8 mouse cellular contexts compared by ENCODE assay signal in the genomic region with DNA sequence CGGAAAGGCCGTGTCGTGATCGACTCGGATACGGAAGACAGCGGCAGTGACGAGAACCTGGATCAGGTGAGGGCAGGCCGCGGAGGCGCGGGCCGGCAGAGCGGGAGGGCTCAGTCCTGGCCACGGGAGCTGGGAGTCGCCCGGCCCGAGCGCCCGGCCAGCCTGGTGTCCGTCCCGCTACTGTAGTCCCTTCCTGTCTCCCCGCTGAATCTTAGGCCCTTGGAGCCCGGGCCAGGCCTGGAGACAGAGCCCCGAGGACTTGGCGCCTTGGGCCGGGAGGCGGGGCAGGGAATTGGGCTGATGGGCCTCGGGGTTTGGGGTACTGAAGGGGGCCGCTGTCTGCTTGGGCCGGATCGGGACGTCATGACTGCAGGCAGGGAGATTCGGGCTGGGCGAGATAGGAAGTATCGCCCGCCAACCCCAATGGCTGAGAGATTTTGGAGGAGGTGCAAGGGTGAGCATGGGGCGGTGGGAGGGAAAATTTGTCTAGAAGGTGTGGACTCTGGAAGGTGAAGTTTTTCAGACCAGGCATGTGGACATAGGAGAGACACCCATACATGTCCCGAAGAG. TPM values are rescaled to one million over a fixed set of nuclear protein-coding genes. Genes with fewer than 3 reads are reported as not detected.
DNase-seq lines count a peak whose midpoint lies in the region; ATAC-seq lines count a peak whose summit lies in the region.

No protein-coding gene starts in this region.

- H3K27ac ChIP-seq in kidney, embryonic 15.5 days, result peak overlapping the region; percentile 77
- peak overlapping the region; percentile 55 for H3K27ac ChIP-seq in forebrain, embryonic 13.5 days
- peak overlapping the region; percentile 92 for H3K27ac ChIP-seq in limb, embryonic 15.5 days
- no peak overlapping the region for H3K27ac ChIP-seq in neural tube, embryonic 12.5 days

- ATAC-seq in kidney, embryonic 15.5 days (replicated peaks; ENCODE audit: low FRiP score), result peak; percentile 92
- peak; percentile 85 for ATAC-seq in forebrain, embryonic 13.5 days
- ATAC-seq in limb, embryonic 15.5 days (ENCODE audit: insufficient number of reproducible peaks, low FRiP score, low TSS enrichment, low read depth), result peak; percentile 82
- peak; percentile 88 for ATAC-seq in neural tube, embryonic 12.5 days (ENCODE audit: low FRiP score, low read depth)

- H3K27me3 ChIP-seq in kidney, embryonic 15.5 days, result peaks cover 5% of the 10 kb centered on the region
- H3K27me3 ChIP-seq in forebrain, embryonic 13.5 days, result peaks cover 10% of the 10 kb centered on the region; the same call in 1 of the 2 replicates
- no peaks in the 10 kb centered on the region for H3K27me3 ChIP-seq in limb, embryonic 15.5 days
- no peaks in the 10 kb centered on the region for H3K27me3 ChIP-seq in neural tube, embryonic 12.5 days (replicated peaks)

- no peak for DNase-seq in kidney, adult 9 months
- DNase-seq in Muller cell, postnatal 12 days (ENCODE audit: inconsistent ontology term), result peak; percentile 75
- no peak for DNase-seq in right cerebral cortex, adult 18-20 months
- DNase-seq in kidney, adult 11 months, result no peak

- peaks cover 15% of the 10 kb centered on the region for H3K4me1 ChIP-seq in kidney, embryonic 15.5 days
- peaks cover 24% of the 10 kb centered on the region for H3K4me1 ChIP-seq in forebrain, embryonic 13.5 days
- peaks cover 13% of the 10 kb centered on the region for H3K4me1 ChIP-seq in limb, embryonic 15.5 days
- H3K4me1 ChIP-seq in neural tube, embryonic 12.5 days, result peaks cover 12% of the 10 kb centered on the region

- H3K9me3 ChIP-seq in kidney, embryonic 15.5 days (replicated peaks), result no peaks in the 10 kb centered on the region
- no peaks in the 10 kb centered on the region for H3K9me3 ChIP-seq in forebrain, embryonic 13.5 days (replicated peaks)
- H3K9me3 ChIP-seq in limb, embryonic 15.5 days, result no peaks in the 10 kb centered on the region
- no peaks in the 10 kb centered on the region for H3K9me3 ChIP-seq in neural tube, embryonic 12.5 days

- peaks cover 3% of the 10 kb centered on the region; the same call in 1 of the 2 replicates for H3K36me3 ChIP-seq in kidney, embryonic 15.5 days
- H3K36me3 ChIP-seq in forebrain, embryonic 13.5 days (ENCODE audit: poor library complexity, severe bottlenecking), result 0 out of 2 replicates have a peak, but pooled peaks cover 3% of the 10 kb centered on the region
- H3K36me3 ChIP-seq in limb, embryonic 15.5 days, result no peaks in the 10 kb centered on the region
- no peaks in the 10 kb centered on the region for H3K36me3 ChIP-seq in neural tube, embryonic 12.5 days

- under 1% methylated on average over 39 of the region's 39 CpGs for WGBS in kidney, embryonic 15.5 days
- 1% methylated on average over 34 of the region's 39 CpGs for WGBS in forebrain, embryonic 13.5 days
- WGBS in limb, embryonic 15.5 days, result 0% methylated on average over 38 of the region's 39 CpGs
- under 1% methylated on average over 39 of the region's 39 CpGs for WGBS in neural tube, embryonic 12.5 days

- peak overlapping the region; percentile 71 for H3K4me3 ChIP-seq in kidney, embryonic 15.5 days (replicated peaks)
- H3K4me3 ChIP-seq in forebrain, embryonic 13.5 days, result peak overlapping the region; percentile 99
- H3K4me3 ChIP-seq in limb, embryonic 15.5 days, result peak overlapping the region; percentile 99
- H3K4me3 ChIP-seq in neural tube, embryonic 12.5 days, result peak overlapping the region; percentile 98

- peak overlapping the region; percentile 87 for H3K4me2 ChIP-seq in kidney, embryonic 15.5 days
- peak overlapping the region; percentile 84 for H3K4me2 ChIP-seq in forebrain, embryonic 13.5 days
- H3K4me2 ChIP-seq in limb, embryonic 15.5 days, result peak overlapping the region; percentile 75
- H3K4me2 ChIP-seq in neural tube, embryonic 12.5 days (replicated peaks), result peak overlapping the region; percentile 91

- peak overlapping the region; percentile 88 for H3K9ac ChIP-seq in kidney, embryonic 15.5 days
- peak overlapping the region; percentile 99 for H3K9ac ChIP-seq in forebrain, embryonic 13.5 days
- peak overlapping the region; percentile 99 for H3K9ac ChIP-seq in limb, embryonic 15.5 days
- peak overlapping the region; percentile 98 for H3K9ac ChIP-seq in neural tube, embryonic 12.5 days

RNA-seq across cellular contexts. Expression of a gene that starts 0.4 kb away (rescaled TPM):
- 44.7 and 45.9 TPM in 2 replicates for polyA plus RNA-seq in kidney, embryonic 15.5 days (2015; fragmentation: Nextera tagmentation; extraction: Ambion mirVana)
- 63.4 and 81.4 TPM in 2 replicates for polyA plus RNA-seq in forebrain, embryonic 13.5 days (2015; fragmentation: Nextera tagmentation; extraction: Ambion mirVana)
- polyA plus RNA-seq in limb, embryonic 15.5 days (2015; fragmentation: Nextera tagmentation; extraction: Ambion mirVana), result 44.9 and 46.8 TPM in 2 replicates
- polyA plus RNA-seq in neural tube, embryonic 12.5 days (2016; fragmentation: Nextera tagmentation; extraction: Ambion mirVana), result 70.9 and 76.2 TPM in 2 replicates

RNA-seq across cellular contexts. Expression of a gene that starts 12.7 kb away (rescaled TPM):
- polyA plus RNA-seq in kidney, embryonic 15.5 days (2015; fragmentation: Nextera tagmentation; extraction: Ambion mirVana), result 51.8 and 52.3 TPM in 2 replicates
- 38.3 and 43.2 TPM in 2 replicates for polyA plus RNA-seq in forebrain, embryonic 13.5 days (2015; fragmentation: Nextera tagmentation; extraction: Ambion mirVana)
- polyA plus RNA-seq in limb, embryonic 15.5 days (2015; fragmentation: Nextera tagmentation; extraction: Ambion mirVana), result 44.1 and 45.2 TPM in 2 replicates
- 37.1 and 39.0 TPM in 2 replicates for polyA plus RNA-seq in neural tube, embryonic 12.5 days (2016; fragmentation: Nextera tagmentation; extraction: Ambion mirVana)

RNA-seq across cellular contexts. Expression of a gene that starts 57.0 kb away (rescaled TPM):
- 30.7 and 31.5 TPM in 2 replicates for polyA plus RNA-seq in kidney, embryonic 15.5 days (2015; fragmentation: Nextera tagmentation; extraction: Ambion mirVana)
- polyA plus RNA-seq in forebrain, embryonic 13.5 days (2015; fragmentation: Nextera tagmentation; extraction: Ambion mirVana), result 26.3 and 27.6 TPM in 2 replicates
- polyA plus RNA-seq in limb, embryonic 15.5 days (2015; fragmentation: Nextera tagmentation; extraction: Ambion mirVana), result 16.6 and 18.1 TPM in 2 replicates
- 19.4 and 19.9 TPM in 2 replicates for polyA plus RNA-seq in neural tube, embryonic 12.5 days (2016; fragmentation: Nextera tagmentation; extraction: Ambion mirVana)

RNA-seq across cellular contexts. Expression of a gene that starts 57.2 kb away (rescaled TPM):
- 77.0 and 79.8 TPM in 2 replicates for polyA plus RNA-seq in kidney, embryonic 15.5 days (2015; fragmentation: Nextera tagmentation; extraction: Ambion mirVana)
- polyA plus RNA-seq in forebrain, embryonic 13.5 days (2015; fragmentation: Nextera tagmentation; extraction: Ambion mirVana), result 80.5 and 82.5 TPM in 2 replicates
- 60.3 and 60.4 TPM in 2 replicates for polyA plus RNA-seq in limb, embryonic 15.5 days (2015; fragmentation: Nextera tagmentation; extraction: Ambion mirVana)
- 54.9 and 55.5 TPM in 2 replicates for polyA plus RNA-seq in neural tube, embryonic 12.5 days (2016; fragmentation: Nextera tagmentation; extraction: Ambion mirVana)
